9 mouse cellular contexts compared by ENCODE assay signal in genomic region chr7:132754389-132754750, GRCm38 (mm10). TPM values are rescaled to one million over a fixed set of nuclear protein-coding genes. Genes with fewer than 3 reads are reported as not detected.
DNase-seq lines count a peak whose midpoint lies in the region; ATAC-seq and TF ChIP-seq lines count a peak whose summit lies in the region.
"Had no signal": no experiment of that assay in that cellular context is flagged by ENCODE, and none has a peak within 500 bp of the region (broad histone marks: within the 10 kb centered on the region; RNA-seq: fewer than 3 reads in every experiment).

No protein-coding gene starts in this region.

- no peak overlapping the region for H3K9ac ChIP-seq in lung, embryonic 14.5 days
- 0 out of 2 replicates have a peak overlapping the region, but pooled peaks have one; percentile 25 for H3K9ac ChIP-seq in heart, embryonic 14.5 days (ENCODE audit: low read length)
- H3K9ac ChIP-seq in limb, embryonic 11.5 days (ENCODE audit: low read length), result no peak overlapping the region
- H3K9ac ChIP-seq: lung, embryonic 15.5 days had no signal

- no peaks in the 10 kb centered on the region for H3K9me3 ChIP-seq in lung, embryonic 14.5 days (ENCODE audit: low read depth, low read length)
- no peaks in the 10 kb centered on the region for H3K9me3 ChIP-seq in heart, embryonic 14.5 days (ENCODE audit: control insufficient read depth, low read length)
- H3K9me3 ChIP-seq in limb, embryonic 11.5 days (ENCODE audit: control insufficient read depth, low read length), result no peaks in the 10 kb centered on the region
- H3K9me3 ChIP-seq: lung, embryonic 15.5 days had no signal

- H3K4me2 ChIP-seq in lung, embryonic 14.5 days, result no peak overlapping the region
- no peak overlapping the region for H3K4me2 ChIP-seq in heart, embryonic 14.5 days (ENCODE audit: low read length)
- H3K4me2 ChIP-seq in limb, embryonic 11.5 days (ENCODE audit: low read depth, severe bottlenecking), result no peak overlapping the region
- H3K4me2 ChIP-seq: lung, embryonic 15.5 days had no signal

- H3K36me3 ChIP-seq in lung, embryonic 14.5 days (ENCODE audit: insufficient read depth), result peaks cover 24% of the 10 kb centered on the region; the same call in 1 of the 2 replicates
- H3K36me3 ChIP-seq in heart, embryonic 14.5 days (ENCODE audit: control insufficient read depth, insufficient read depth, low read length), result peaks cover 35% of the 10 kb centered on the region
- peaks cover under 1% of the 10 kb centered on the region; the same call in 1 of the 2 replicates for H3K36me3 ChIP-seq in limb, embryonic 11.5 days (ENCODE audit: control insufficient read depth, insufficient read depth, low read length)

- H3K27me3 ChIP-seq in lung, embryonic 14.5 days (ENCODE audit: insufficient read depth, low read length), result no peaks in the 10 kb centered on the region
- no peaks in the 10 kb centered on the region for H3K27me3 ChIP-seq in heart, embryonic 14.5 days (ENCODE audit: control insufficient read depth, insufficient read depth, low read length)
- no peaks in the 10 kb centered on the region for H3K27me3 ChIP-seq in limb, embryonic 11.5 days (ENCODE audit: control insufficient read depth, insufficient read depth, low read length)
- H3K27me3 ChIP-seq: lung, embryonic 15.5 days had no signal

- H3K4me3 ChIP-seq in lung, embryonic 14.5 days (ENCODE audit: low read depth, low read length), result no peak overlapping the region
- H3K4me3 ChIP-seq in lung, adult 2 months (replicated peaks; ENCODE audit: extremely low read depth, low read depth, low read length), result no peak overlapping the region
- no peak overlapping the region for H3K4me3 ChIP-seq in heart, embryonic 14.5 days (ENCODE audit: control insufficient read depth in 1 of 2, insufficient read depth in 1 of 2, low read depth in 1 of 2, low read length in 2 of 2)
- H3K4me3 ChIP-seq in limb, embryonic 11.5 days (ENCODE audit: low read depth, low read length), result no peak overlapping the region
- H3K4me3 ChIP-seq: lung, embryonic 15.5 days had no signal

- ATAC-seq in lung, embryonic 14.5 days (ENCODE audit: insufficient read depth), result no peak
- ATAC-seq in heart, embryonic 14.5 days (ENCODE audit: insufficient number of reproducible peaks, insufficient read depth, low FRiP score, low read depth), result no peak
- no peak for ATAC-seq in limb, embryonic 11.5 days (ENCODE audit: insufficient number of reproducible peaks, low FRiP score, low TSS enrichment, low read depth)

- peaks cover 5% of the 10 kb centered on the region; the same call in 1 of the 2 replicates for H3K4me1 ChIP-seq in lung, embryonic 14.5 days (ENCODE audit: insufficient read depth)
- peaks cover 25% of the 10 kb centered on the region for H3K4me1 ChIP-seq in lung, adult 2 months (ENCODE audit: control insufficient read depth, insufficient read depth, low read length)
- peaks cover 27 to 29% of the 10 kb centered on the region in 2 experiments for H3K4me1 ChIP-seq in heart, embryonic 14.5 days (ENCODE audit: control insufficient read depth in 2 of 2, insufficient read depth in 2 of 2, low read length in 2 of 2)
- H3K4me1 ChIP-seq in limb, embryonic 11.5 days (ENCODE audit: control insufficient read depth, insufficient read depth, low read length), result peaks cover 19% of the 10 kb centered on the region

- TF ChIP-seq CTCF in lung, embryonic 14.5 days (IDR thresholded peaks at IDR 0.05; ENCODE audit: low read depth), result no peak
- no peak for TF ChIP-seq CTCF in lung, adult 2 months (IDR thresholded peaks at IDR 0.05; ENCODE audit: insufficient read depth, low read length)

- peak; percentile 53 to 75 for DNase-seq in adrenal gland, adult (ENCODE audit: inconsistent age in 2 of 2, low spot score in 1 of 2)
- DNase-seq in adrenal gland, adult 2 months, result no peak
- DNase-seq in lung, embryonic 14.5 days, result peak; percentile 68
- no peak for DNase-seq in lung, adult 2 months
- DNase-seq in limb, embryonic 11.5 days (ENCODE audit: low spot score), result no peak
- DNase-seq in thymus, postnatal 10 days (ENCODE audit: low spot score in 2 of 2), result no peak
- no peak for DNase-seq in left cerebral cortex, adult 9 months (ENCODE audit: low spot score in 2 of 2)

- H3K27ac ChIP-seq in lung, embryonic 14.5 days (ENCODE audit: low read depth), result no peak overlapping the region
- peak overlapping the region; percentile 55 to 68 for H3K27ac ChIP-seq in heart, embryonic 14.5 days (replicated peaks in 1 of 2; ENCODE audit: control insufficient read depth in 1 of 2, insufficient read depth in 1 of 2, low read depth in 2 of 2, low read length in 2 of 2)
- H3K27ac ChIP-seq in limb, embryonic 11.5 days (replicated peaks; ENCODE audit: low read depth, low read length), result peak overlapping the region; percentile 77
- H3K27ac ChIP-seq: lung, embryonic 15.5 days had no signal

- 49% methylated on average over 3 of the region's 3 CpGs for WGBS in lung, embryonic 14.5 days
- 25% methylated on average over 3 of the region's 3 CpGs for WGBS in lung, adult 2 months
- 26% methylated on average over 3 of the region's 3 CpGs for WGBS in heart, embryonic 14.5 days
- WGBS in limb, embryonic 11.5 days, result 79% methylated on average over 3 of the region's 3 CpGs

- no peak for TF ChIP-seq POLR2A in lung, adult 2 months (IDR thresholded peaks at IDR 0.05; ENCODE audit: borderline replicate concordance, extremely low read depth, low read depth, low read length)

RNA-seq across cellular contexts. Expression of gene Fam53b, which starts 59.3 kb away (rescaled TPM):
- 10 to 100 TPM; 61.1 to 69.5 TPM for total RNA-seq in adrenal gland, adult 2 months (2021)
- 97.5 and 140 TPM in 2 replicates for polyA plus RNA-seq in adrenal gland, adult 2 months (2012; rRNA removed)
- polyA plus RNA-seq in lung, embryonic 14.5 days (2014; fragmentation: Nextera tagmentation; extraction: Ambion mirVana), result 31.2 and 32.4 TPM in 2 replicates
- polyA plus RNA-seq in lung, adult 2 months (2012; rRNA removed), result 79.4 and 80.3 TPM in 2 replicates
- 15.4 and 15.6 TPM in 2 replicates for polyA plus RNA-seq in heart, embryonic 14.5 days (2014; fragmentation: Nextera tagmentation; extraction: Ambion mirVana)
- polyA plus RNA-seq in limb, embryonic 11.5 days (2014; fragmentation: Nextera tagmentation; extraction: Ambion mirVana), result 23.8 and 29.3 TPM in 2 replicates

Comparison
In these comparisons a context has a peak if more than half of its experiments do, and no peak if none do; other contexts are left out.
1. DNase-seq: peak in adrenal gland, adult (2 of 2) and lung, embryonic 14.5 days (single experiment); none in adrenal gland, adult 2 months (single experiment), lung, adult 2 months (single experiment), limb, embryonic 11.5 days (single experiment), thymus, postnatal 10 days (0 of 2) and left cerebral cortex, adult 9 months (0 of 2).